Mouse (Mus musculus): ENCODE data around the gene Pmvk. TPM values are rescaled to one million over a fixed set of nuclear protein-coding genes. Genes with fewer than 3 reads are reported as not detected.

Pmvk gene
- polyA plus RNA-seq, 2 experiments: 47.2 to 52.3 TPM

DNA sequence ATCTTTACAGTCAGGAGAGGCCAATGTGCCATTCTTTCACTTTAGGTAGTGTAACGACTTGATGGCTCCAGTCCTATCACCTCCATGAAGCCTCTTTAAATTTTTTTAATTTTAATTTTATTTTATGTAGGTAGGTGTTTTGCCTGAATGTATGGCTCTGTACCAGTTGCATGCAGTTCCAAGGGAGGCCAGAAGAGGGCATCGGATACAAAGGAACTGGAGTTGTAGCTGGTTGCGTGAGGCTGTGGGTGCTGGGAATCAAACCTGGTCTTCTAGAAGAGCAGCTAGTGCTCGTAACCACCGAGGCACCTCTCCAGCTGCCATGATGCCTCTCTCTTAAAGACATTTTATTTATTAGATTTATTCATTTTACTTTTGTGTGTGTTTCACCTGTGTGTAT lies 62.0 kb downstream of the Pmvk start:
- H3K9ac ChIP-seq (ENCODE audit: low read depth, low read length, severe bottlenecking): no peak overlapping the region
- H3K9me3 ChIP-seq (ENCODE audit: control insufficient read depth, low read length): 0 out of 2 replicates have a peak, but pooled peaks cover 5% of the 10 kb centered on the region
- H3K4me2 ChIP-seq (replicated peaks; ENCODE audit: low read depth, low read length, severe bottlenecking): no peak overlapping the region
- H3K36me3 ChIP-seq (ENCODE audit: control insufficient read depth, insufficient read depth, low read length): no peaks in the 10 kb centered on the region
- TF ChIP-seq POLR2A (IDR thresholded peaks at IDR 0.05; ENCODE audit: borderline replicate concordance, extremely low read depth, insufficient read depth, insufficient read length): no peak
- H3K27ac ChIP-seq (replicated peaks; ENCODE audit: low read depth, low read length): no peak overlapping the region
- H3K27me3 ChIP-seq (ENCODE audit: control insufficient read depth, insufficient read depth, low read length): no peaks in the 10 kb centered on the region; the same call in 1 of the 2 replicates
- WGBS: 87% methylated on average over 5 of the region's 5 CpGs
- no peak overlapping the region for H3K4me3 ChIP-seq (replicated peaks; ENCODE audit: low read length)
- peaks cover 12% of the 10 kb centered on the region for H3K4me1 ChIP-seq (ENCODE audit: control insufficient read depth, insufficient read depth, low read length)
- ATAC-seq (ENCODE audit: low FRiP score, low read depth): no peak
- no peak for DNase-seq (ENCODE audit: low spot score)

Other genes starting within 250 kb of the Pmvk start
- gene Thbs3, start 239.4 kb upstream of the Pmvk start, polyA plus RNA-seq (2012; rRNA removed): 229 and 244 TPM in 2 replicates
- 78.9 and 83.0 TPM in 2 replicates for gene Thbs3, start 239.4 kb upstream of the Pmvk start, polyA plus RNA-seq (2014; fragmentation: Nextera tagmentation; extraction: Ambion mirVana)
- 196 and 211 TPM in 2 replicates for gene Mtx1, start 227.5 kb upstream of the Pmvk start, polyA plus RNA-seq (2012; rRNA removed)
- gene Mtx1, start 227.5 kb upstream of the Pmvk start, polyA plus RNA-seq (2014; fragmentation: Nextera tagmentation; extraction: Ambion mirVana): 159 and 163 TPM in 2 replicates
- gene Muc1, start 225.5 kb upstream of the Pmvk start, polyA plus RNA-seq (2012; rRNA removed): 5.6 and 7.0 TPM in 2 replicates
- 0.55 and 1.1 TPM in 2 replicates for gene Muc1, start 225.5 kb upstream of the Pmvk start, polyA plus RNA-seq (2014; fragmentation: Nextera tagmentation; extraction: Ambion mirVana)
- 121 and 153 TPM in 2 replicates for gene Krtcap2, start 208.6 kb upstream of the Pmvk start, polyA plus RNA-seq (2012; rRNA removed)
- 352 and 353 TPM in 2 replicates for gene Krtcap2, start 208.6 kb upstream of the Pmvk start, polyA plus RNA-seq (2014; fragmentation: Nextera tagmentation; extraction: Ambion mirVana)
- gene Trim46, start 208.2 kb upstream of the Pmvk start, polyA plus RNA-seq (2012; rRNA removed): 19.0 and 25.4 TPM in 2 replicates
- 3.9 and 4.7 TPM in 2 replicates for gene Trim46, start 208.2 kb upstream of the Pmvk start, polyA plus RNA-seq (2014; fragmentation: Nextera tagmentation; extraction: Ambion mirVana)
- 313 and 432 TPM in 2 replicates for gene Dpm3, start 195.2 kb upstream of the Pmvk start, polyA plus RNA-seq (2012; rRNA removed)
- 165 and 173 TPM in 2 replicates for gene Dpm3, start 195.2 kb upstream of the Pmvk start, polyA plus RNA-seq (2014; fragmentation: Nextera tagmentation; extraction: Ambion mirVana)
- 150 and 198 TPM in 2 replicates for gene Slc50a1, start 184.0 kb upstream of the Pmvk start, polyA plus RNA-seq (2012; rRNA removed)
- 90.8 and 95.6 TPM in 2 replicates for gene Slc50a1, start 184.0 kb upstream of the Pmvk start, polyA plus RNA-seq (2014; fragmentation: Nextera tagmentation; extraction: Ambion mirVana)
- 51.7 and 52.2 TPM in 2 replicates for gene Efna1, start 173.4 kb upstream of the Pmvk start, polyA plus RNA-seq (2012; rRNA removed)
- gene Efna1, start 173.4 kb upstream of the Pmvk start, polyA plus RNA-seq (2014; fragmentation: Nextera tagmentation; extraction: Ambion mirVana): 42.2 and 48.1 TPM in 2 replicates
- gene Efna3, start 131.6 kb upstream of the Pmvk start, polyA plus RNA-seq (2012; rRNA removed): 38.1 and 48.5 TPM in 2 replicates
- 32.1 and 34.4 TPM in 2 replicates for gene Efna3, start 131.6 kb upstream of the Pmvk start, polyA plus RNA-seq (2014; fragmentation: Nextera tagmentation; extraction: Ambion mirVana)
- 56.5 and 67.1 TPM in 2 replicates for gene Efna4, start 116.5 kb upstream of the Pmvk start, polyA plus RNA-seq (2012; rRNA removed)
- 32.0 and 34.2 TPM in 2 replicates for gene Efna4, start 116.5 kb upstream of the Pmvk start, polyA plus RNA-seq (2014; fragmentation: Nextera tagmentation; extraction: Ambion mirVana)
- gene Adam15, start 104.5 kb upstream of the Pmvk start, polyA plus RNA-seq (2012; rRNA removed): 80.4 and 97.6 TPM in 2 replicates
- gene Adam15, start 104.5 kb upstream of the Pmvk start, polyA plus RNA-seq (2014; fragmentation: Nextera tagmentation; extraction: Ambion mirVana): 45.9 and 48.2 TPM in 2 replicates
- 0.63 and 1.1 TPM in 2 replicates for gene Dcst2, start 92.6 kb upstream of the Pmvk start, polyA plus RNA-seq (2012; rRNA removed)
- 0.14 and 0.26 TPM in 2 replicates for gene Dcst2, start 92.6 kb upstream of the Pmvk start, polyA plus RNA-seq (2014; fragmentation: Nextera tagmentation; extraction: Ambion mirVana)
- 0.11 and 0.17 TPM in 2 replicates for gene Dcst1, start 89.3 kb upstream of the Pmvk start, polyA plus RNA-seq (2012; rRNA removed)
- gene Dcst1, start 89.3 kb upstream of the Pmvk start, polyA plus RNA-seq (2014; fragmentation: Nextera tagmentation; extraction: Ambion mirVana): 0.17 and 0.18 TPM in 2 replicates
- 13.4 and 14.7 TPM in 2 replicates for gene Zbtb7b, start 59.8 kb upstream of the Pmvk start, polyA plus RNA-seq (2012; rRNA removed)
- 2.7 and 3.4 TPM in 2 replicates for gene Zbtb7b, start 59.8 kb upstream of the Pmvk start, polyA plus RNA-seq (2014; fragmentation: Nextera tagmentation; extraction: Ambion mirVana)
- gene Lenep, start 51.7 kb upstream of the Pmvk start, polyA plus RNA-seq (2012; rRNA removed): 2.4 and 2.8 TPM in 2 replicates
- gene Lenep, start 51.7 kb upstream of the Pmvk start, polyA plus RNA-seq (2014; fragmentation: Nextera tagmentation; extraction: Ambion mirVana): not detected in 2 replicates
- 32.8 and 36.0 TPM in 2 replicates for gene Flad1, start 42.7 kb upstream of the Pmvk start, polyA plus RNA-seq (2012; rRNA removed)
- gene Flad1, start 42.7 kb upstream of the Pmvk start, polyA plus RNA-seq (2014; fragmentation: Nextera tagmentation; extraction: Ambion mirVana): 26.8 and 27.1 TPM in 2 replicates
- gene Cks1b, start 36.2 kb upstream of the Pmvk start, polyA plus RNA-seq (2012; rRNA removed): 247 and 268 TPM in 2 replicates
- gene Cks1b, start 36.2 kb upstream of the Pmvk start, polyA plus RNA-seq (2014; fragmentation: Nextera tagmentation; extraction: Ambion mirVana): 473 and 476 TPM in 2 replicates
- gene Shc1, start 36.1 kb upstream of the Pmvk start, polyA plus RNA-seq (2012; rRNA removed): 134 and 166 TPM in 2 replicates
- gene Shc1, start 36.1 kb upstream of the Pmvk start, polyA plus RNA-seq (2014; fragmentation: Nextera tagmentation; extraction: Ambion mirVana): 72.5 and 80.0 TPM in 2 replicates
- gene Pygo2, start 24.3 kb upstream of the Pmvk start, polyA plus RNA-seq (2012; rRNA removed): 83.4 and 121 TPM in 2 replicates
- gene Pygo2, start 24.3 kb upstream of the Pmvk start, polyA plus RNA-seq (2014; fragmentation: Nextera tagmentation; extraction: Ambion mirVana): 58.3 and 65.3 TPM in 2 replicates
- gene Pbxip1, start 17.8 kb upstream of the Pmvk start, polyA plus RNA-seq (2012; rRNA removed): 31.4 and 32.8 TPM in 2 replicates
- gene Pbxip1, start 17.8 kb upstream of the Pmvk start, polyA plus RNA-seq (2014; fragmentation: Nextera tagmentation; extraction: Ambion mirVana): 17.9 and 21.2 TPM in 2 replicates
- 5.9 and 6.6 TPM in 2 replicates for gene Kcnn3, start 65.6 kb downstream of the Pmvk start, polyA plus RNA-seq (2012; rRNA removed)
- 4.1 and 5.0 TPM in 2 replicates for gene Kcnn3, start 65.6 kb downstream of the Pmvk start, polyA plus RNA-seq (2014; fragmentation: Nextera tagmentation; extraction: Ambion mirVana)